Mouse (Mus musculus) liver, postnatal 0 days (tissue): ENCODE data around the gene Bank1. TPM values are rescaled to one million over a fixed set of nuclear protein-coding genes. Genes with fewer than 3 reads are reported as not detected.

Experiments
- ATAC-seq: fragments of 200-750 bp; cut with Nextera tagmentation; 2 replicates; pipeline ENCODE4 v1.8.0; 2017; ENCODE audit warnings: mild to moderate bottlenecking, moderate library complexity
- DNase-seq: peaks from one replicate; pipeline ENCODE4 v3.0.0-alpha.2; 2016
- H3K27ac ChIP-seq: fragments of 300-500 bp; sonication (generic); 2 replicates; pipeline ENCODE4 v1.5.1; 2014; ENCODE audit warnings: antibody characterized with exemption, moderate library complexity, mild to moderate bottlenecking, low read depth
- H3K27me3 ChIP-seq: fragments of 300-500 bp; sonication (generic); 2 replicates; pipeline ENCODE4 v1.6.1; 2014; ENCODE audit warnings: low read length, control low read depth, mixed read lengths; ENCODE audit not compliant: insufficient read depth
- H3K36me3 ChIP-seq: fragments of 300-500 bp; sonication (generic); replicated peaks from 2 replicates; pipeline ENCODE4 v1.6.1; 2014; ENCODE audit warnings: mild to moderate bottlenecking, control low read depth, low read length, moderate library complexity, mixed read lengths; ENCODE audit not compliant: insufficient read depth
- H3K4me1 ChIP-seq: fragments of 300-500 bp; sonication (generic); 2 replicates; pipeline ENCODE4 v1.6.1; 2014; ENCODE audit warnings: antibody characterized with exemption, mild to moderate bottlenecking, control low read depth; ENCODE audit not compliant: insufficient read depth
- H3K4me2 ChIP-seq: fragments of 300-500 bp; sonication (generic); 2 replicates; pipeline ENCODE4 v1.6.1; 2014; ENCODE audit warnings: low read depth, mild to moderate bottlenecking, low read length, moderate library complexity, mixed read lengths
- H3K4me3 ChIP-seq: fragments of 300-500 bp; sonication (generic); 2 replicates; pipeline ENCODE4 v1.5.1; 2014; ENCODE audit warnings: low read depth, low read length
- H3K9ac ChIP-seq: fragments of 300-500 bp; sonication (generic); replicated peaks from 2 replicates; pipeline ENCODE4 v1.6.1; 2014; ENCODE audit warnings: mild to moderate bottlenecking, moderate library complexity
- H3K9me3 ChIP-seq: fragments of 300-500 bp; sonication (generic); 2 replicates; pipeline ENCODE4 v1.6.1; 2016; ENCODE audit warnings: mild to moderate bottlenecking, control low read depth, low read length, mixed read lengths
- CTCF ChIP-seq: sonication (generic); IDR thresholded peaks from 2 replicates; pipeline ENCODE4 v1.5.1; 2016; ENCODE audit warnings: antibody characterized with exemption, low read depth
- EP300 ChIP-seq: IDR thresholded peaks from 2 replicates; pipeline ENCODE4 v1.6.1; 2016; ENCODE audit warnings: antibody characterized with exemption, low read depth, mild to moderate bottlenecking
- WGBS: fragments of 180-500 bp; shearing (Covaris S2); extraction: QIAGEN DNeasy Blood & Tissue Kit; methylation state at CpG from one replicate; pipeline ENCODE4 v1.1.7; 2014; ENCODE audit not compliant: insufficient replicate concordance; 5-methylcytosine and 5-hydroxymethylcytosine counted together
- polyA plus RNA-seq: library from polyadenylated mRNA; unstranded; fragments of >200 nt; fragmentation: Nextera tagmentation; extraction: Ambion mirVana; gene quantifications from 2 replicates; pipeline ENCODE4 v1.2.1, GENCODE M21; 2015

Gene Bank1
- polyA plus RNA-seq, 1 experiment from 2014 or later = 3.0 TPM

GRCm38 (mm10) chr3:136103339-136103738 lies 222.5 kb downstream of the Bank1 start:
- Histone ChIP-seq H3K27ac (no peak overlapping the region), H3K4me1 (no peaks in the 10 kb centered on the region), H3K4me2 (no peak overlapping the region), H3K9me3 (no peaks in the 10 kb centered on the region), H3K9ac (no peak overlapping the region), H3K36me3 (no peaks in the 10 kb centered on the region), H3K27me3 (no peaks in the 10 kb centered on the region), H3K4me3 (no peak overlapping the region)
- ATAC-seq = no peak
- no peak for TF ChIP-seq CTCF
- no peak for TF ChIP-seq EP300
- WGBS = 57% methylated on average over 2 of the region's 2 CpGs
- no peak for DNase-seq

GRCm38 (mm10) chr3:136100973-136101500 lies 224.8 kb downstream of the Bank1 start:
- DNase-seq (no peak), ATAC-seq (no peak)
- no peak overlapping the region for H3K27ac ChIP-seq
- no peak overlapping the region for H3K4me2 ChIP-seq
- no peaks in the 10 kb centered on the region for H3K9me3 ChIP-seq
- TF ChIP-seq EP300 (no peak), CTCF (no peak)
- 70% methylated on average over 5 of the region's 5 CpGs for WGBS
- H3K9ac ChIP-seq = no peak overlapping the region
- H3K36me3 ChIP-seq = no peaks in the 10 kb centered on the region
- H3K27me3 ChIP-seq = no peaks in the 10 kb centered on the region
- no peak overlapping the region for H3K4me3 ChIP-seq
- no peaks in the 10 kb centered on the region for H3K4me1 ChIP-seq

- Histone ChIP-seq H3K4me1 (no peaks in the 10 kb centered on the region), H3K9me3 (no peaks in the 10 kb centered on the region), H3K36me3 (no peaks in the 10 kb centered on the region), H3K9ac (no peak overlapping the region), H3K4me2 (no peak overlapping the region), H3K4me3 (no peak overlapping the region), H3K27me3 (no peaks in the 10 kb centered on the region), H3K27ac (no peak overlapping the region)
- no peak for ATAC-seq
- DNase-seq = no peak
- no peak for TF ChIP-seq EP300
- TF ChIP-seq CTCF = no peak
- WGBS = 81% methylated on average over 8 of the region's 8 CpGs
These were observed 225.6 kb downstream of the Bank1 start for GRCm38 (mm10) chr3:136100292-136100691.

- H3K4me1 ChIP-seq = no peaks in the 10 kb centered on the region
- H3K27ac ChIP-seq = no peak overlapping the region
- WGBS = 52% methylated on average over 7 of the region's 7 CpGs
- H3K36me3 ChIP-seq = no peaks in the 10 kb centered on the region
- DNase-seq (no peak), ATAC-seq (no peak)
- H3K9ac ChIP-seq = no peak overlapping the region
- H3K27me3 ChIP-seq = no peaks in the 10 kb centered on the region
- no peaks in the 10 kb centered on the region for H3K9me3 ChIP-seq
- TF ChIP-seq EP300 (no peak), CTCF (no peak)
- no peak overlapping the region for H3K4me2 ChIP-seq
- H3K4me3 ChIP-seq = no peak overlapping the region
These were observed 238.8 kb downstream of the Bank1 start for GRCm38 (mm10) chr3:136086948-136087660.

- Histone ChIP-seq H3K4me2 (no peak overlapping the region), H3K4me3 (no peak overlapping the region), H3K9me3 (no peaks in the 10 kb centered on the region), H3K27ac (no peak overlapping the region), H3K36me3 (no peaks in the 10 kb centered on the region), H3K27me3 (no peaks in the 10 kb centered on the region), H3K9ac (no peak overlapping the region), H3K4me1 (no peaks in the 10 kb centered on the region)
- WGBS = 48% methylated on average over 5 of the region's 5 CpGs
- ATAC-seq (no peak), DNase-seq (no peak)
- TF ChIP-seq EP300 = no peak
- no peak for TF ChIP-seq CTCF
These were observed 239.4 kb downstream of the Bank1 start for GRCm38 (mm10) chr3:136086431-136086830.

GRCm38 (mm10) chr3:136085077-136085476 lies 240.8 kb downstream of the Bank1 start:
- Histone ChIP-seq H3K4me1 (no peaks in the 10 kb centered on the region), H3K9ac (no peak overlapping the region), H3K36me3 (no peaks in the 10 kb centered on the region), H3K9me3 (no peaks in the 10 kb centered on the region), H3K27ac (no peak overlapping the region), H3K4me2 (no peak overlapping the region), H3K27me3 (no peaks in the 10 kb centered on the region), H3K4me3 (no peak overlapping the region)
- no peak for TF ChIP-seq EP300
- no peak for TF ChIP-seq CTCF
- no peak for DNase-seq
- ATAC-seq = no peak
- 46% methylated on average over 1 of the region's 1 CpGs for WGBS
